Mouse (Mus musculus): Measurements from ENCODE around the gene Dnal1. TPM values are rescaled to one million over a fixed set of nuclear protein-coding genes. Genes with fewer than 3 reads are reported as not detected.

Gene Dnal1
- polyA plus RNA-seq, 1 experiment: not detected

- Histone ChIP-seq H3K4me3 (replicated peaks) (no peak overlapping the region), H3K27me3 (ENCODE audit: control insufficient read depth) (no peaks in the 10 kb centered on the region), H3K36me3 (ENCODE audit: control insufficient read depth) (peaks cover 8% of the 10 kb centered on the region), H3K4me1 (ENCODE audit: control insufficient read depth) (peaks cover 18% of the 10 kb centered on the region), H3K9me3 (ENCODE audit: control insufficient read depth, low read length) (no peaks in the 10 kb centered on the region)
- TF ChIP-seq GATA1 (IDR thresholded peaks at IDR 0.05; ENCODE audit: low read length): no peak
- TF ChIP-seq TAL1 (IDR thresholded peaks at IDR 0.05; ENCODE audit: low read length): no peak
Measured at GRCm38 (mm10) chr12:84142281-84143050, 28.3 kb downstream of the Dnal1 start.

- TF ChIP-seq GATA1 (IDR thresholded peaks at IDR 0.05; ENCODE audit: low read length) (no peak), TAL1 (IDR thresholded peaks at IDR 0.05; ENCODE audit: low read length) (no peak)
- H3K27me3 ChIP-seq (ENCODE audit: control insufficient read depth): no peaks in the 10 kb centered on the region
- H3K4me1 ChIP-seq (ENCODE audit: control insufficient read depth): peaks cover 72% of the 10 kb centered on the region
- H3K36me3 ChIP-seq (ENCODE audit: control insufficient read depth): peaks cover 59% of the 10 kb centered on the region
- H3K4me3 ChIP-seq (replicated peaks): peak within 1 kb of the TSS; percentile 79
- no peaks in the 10 kb centered on the region for H3K9me3 ChIP-seq (ENCODE audit: control insufficient read depth, low read length)
Measured at GRCm38 (mm10) chr12:84147954-84148621, 33.9 kb downstream of the Dnal1 start, which contains the start of gene Pnma1. Gene Pnma1 (minus strand): TSS chr12:84148489.

- Histone ChIP-seq H3K27me3 (ENCODE audit: control insufficient read depth) (no peaks in the 10 kb centered on the region), H3K9me3 (ENCODE audit: control insufficient read depth, low read length) (no peaks in the 10 kb centered on the region), H3K4me1 (ENCODE audit: control insufficient read depth) (peaks cover 78% of the 10 kb centered on the region), H3K4me3 (replicated peaks) (peak overlapping the region; percentile 79), H3K36me3 (ENCODE audit: control insufficient read depth) (peaks cover 65% of the 10 kb centered on the region)
- no peak for TF ChIP-seq TAL1 (IDR thresholded peaks at IDR 0.05; ENCODE audit: low read length)
- no peak for TF ChIP-seq GATA1 (IDR thresholded peaks at IDR 0.05; ENCODE audit: low read length)
Measured at GRCm38 (mm10) chr12:84148622-84149012, 34.5 kb downstream of the Dnal1 start.

GRCm38 (mm10) chr12:84149971-84150370, 35.8 kb downstream of the Dnal1 start:
- Histone ChIP-seq H3K4me1 (ENCODE audit: control insufficient read depth) (peaks cover 85% of the 10 kb centered on the region), H3K4me3 (replicated peaks) (peak overlapping the region; percentile 13), H3K9me3 (ENCODE audit: control insufficient read depth, low read length) (no peaks in the 10 kb centered on the region), H3K36me3 (ENCODE audit: control insufficient read depth) (peaks cover 78% of the 10 kb centered on the region), H3K27me3 (ENCODE audit: control insufficient read depth) (no peaks in the 10 kb centered on the region)
- TF ChIP-seq TAL1 (IDR thresholded peaks at IDR 0.05; ENCODE audit: low read length): no peak
- no peak for TF ChIP-seq GATA1 (IDR thresholded peaks at IDR 0.05; ENCODE audit: low read length)

- no peaks in the 10 kb centered on the region for H3K9me3 ChIP-seq (ENCODE audit: control insufficient read depth, low read length)
- H3K4me3 ChIP-seq (replicated peaks): peak overlapping the region; percentile 79
- peaks cover 83% of the 10 kb centered on the region for H3K4me1 ChIP-seq (ENCODE audit: control insufficient read depth)
- TF ChIP-seq TAL1 (IDR thresholded peaks at IDR 0.05; ENCODE audit: low read length) (peak; percentile 76), GATA1 (IDR thresholded peaks at IDR 0.05; ENCODE audit: low read length) (peak; percentile 85)
- H3K36me3 ChIP-seq (ENCODE audit: control insufficient read depth): peaks cover 88% of the 10 kb centered on the region
- no peaks in the 10 kb centered on the region for H3K27me3 ChIP-seq (ENCODE audit: control insufficient read depth)
Measured at GRCm38 (mm10) chr12:84150976-84151375, 36.8 kb downstream of the Dnal1 start.

- H3K9me3 ChIP-seq (ENCODE audit: control insufficient read depth, low read length): no peaks in the 10 kb centered on the region
- TF ChIP-seq GATA1 (IDR thresholded peaks at IDR 0.05; ENCODE audit: low read length): no peak
- no peak for TF ChIP-seq TAL1 (IDR thresholded peaks at IDR 0.05; ENCODE audit: low read length)
- no peaks in the 10 kb centered on the region for H3K27me3 ChIP-seq (ENCODE audit: control insufficient read depth)
- peaks cover 77% of the 10 kb centered on the region for H3K4me1 ChIP-seq (ENCODE audit: control insufficient read depth)
- H3K4me3 ChIP-seq (replicated peaks): peak overlapping the region; percentile 79
- peaks cover 92% of the 10 kb centered on the region for H3K36me3 ChIP-seq (ENCODE audit: control insufficient read depth)
Measured at GRCm38 (mm10) chr12:84151911-84152310, 37.7 kb downstream of the Dnal1 start.

GRCm38 (mm10) chr12:84152352-84153190, 38.4 kb downstream of the Dnal1 start:
- peak overlapping the region; percentile 79 for H3K4me3 ChIP-seq (replicated peaks)
- peaks cover 95% of the 10 kb centered on the region for H3K36me3 ChIP-seq (ENCODE audit: control insufficient read depth)
- H3K4me1 ChIP-seq (ENCODE audit: control insufficient read depth): peaks cover 70% of the 10 kb centered on the region
- H3K9me3 ChIP-seq (ENCODE audit: control insufficient read depth, low read length): no peaks in the 10 kb centered on the region
- TF ChIP-seq GATA1 (IDR thresholded peaks at IDR 0.05; ENCODE audit: low read length): no peak
- TF ChIP-seq TAL1 (IDR thresholded peaks at IDR 0.05; ENCODE audit: low read length): no peak
- H3K27me3 ChIP-seq (ENCODE audit: control insufficient read depth): no peaks in the 10 kb centered on the region

- H3K36me3 ChIP-seq (ENCODE audit: control insufficient read depth): peaks cover 95% of the 10 kb centered on the region
- no peaks in the 10 kb centered on the region for H3K9me3 ChIP-seq (ENCODE audit: control insufficient read depth, low read length)
- H3K4me3 ChIP-seq (replicated peaks): peak overlapping the region; percentile 79
Measured at GRCm38 (mm10) chr12:84153414-84153813, 39.2 kb downstream of the Dnal1 start.

More at GRCm38 (mm10) chr12:84153414-84153813, 39.2 kb downstream of the Dnal1 start:
- H3K4me1 ChIP-seq (ENCODE audit: control insufficient read depth): peaks cover 62% of the 10 kb centered on the region
- H3K27me3 ChIP-seq (ENCODE audit: control insufficient read depth): no peaks in the 10 kb centered on the region
- TF ChIP-seq GATA1 (IDR thresholded peaks at IDR 0.05; ENCODE audit: low read length): no peak
- no peak for TF ChIP-seq TAL1 (IDR thresholded peaks at IDR 0.05; ENCODE audit: low read length)

All from erythroblast, embryonic 14.5 days (primary cell).